Mouse (Mus musculus) lung, adult 2 months (tissue): ENCODE measurements around the gene Dda1. TPM values are rescaled to one million over a fixed set of nuclear protein-coding genes. Genes with fewer than 3 reads are reported as not detected.
"Not testable (repeated sequence)": the region's sequence is repeated elsewhere in the genome, so short reads cannot be mapped to it uniquely, and the experiment has no call there.

Source experiments
- DNase-seq: peaks from one replicate; pipeline ENCODE4 v3.0.0; 2022
- H3K4me1 ChIP-seq: fragments of 200-500 bp; 2 replicates; pipeline ENCODE4 v1.6.1; 2011; ENCODE audit warnings: low read length; ENCODE audit not compliant: control insufficient read depth, insufficient read depth
- H3K4me3 ChIP-seq: fragments of 200-500 bp; replicated peaks from 2 replicates; pipeline ENCODE3; 2011; ENCODE audit warnings: low read depth, mild to moderate bottlenecking, control low read depth, low read length; ENCODE audit errors: extremely low read depth
- CTCF ChIP-seq: fragments of 200-500 bp; IDR thresholded peaks from 2 replicates; pipeline ENCODE4 v1.5.1; 2011; ENCODE audit warnings: mild to moderate bottlenecking, low read length, control low read depth; ENCODE audit not compliant: insufficient read depth
- POLR2A ChIP-seq: fragments of 200-500 bp; IDR thresholded peaks from 2 replicates; pipeline ENCODE4 v1.6.1; 2011; ENCODE audit warnings: low read depth, mild to moderate bottlenecking, control low read depth, low read length, borderline replicate concordance; ENCODE audit errors: extremely low read depth
- WGBS: fragments of 180-500 bp; shearing (Covaris S2); methylation state at CpG from one replicate; pipeline ENCODE4 v1.1.7; 2018; 5-methylcytosine and 5-hydroxymethylcytosine counted together
- polyA plus RNA-seq: library from polyadenylated mRNA; depleted of rRNA; stranded (reverse); fragments of >200 nt; gene quantifications from 2 replicates; pipeline ENCODE4 v1.2.3, GENCODE M21; 2012; rRNA removed

Gene Dda1
- 84.4 and 85.9 TPM in 2 replicates for polyA plus RNA-seq

- peaks cover 13% of the 10 kb centered on the region for H3K4me1 ChIP-seq
- WGBS = under 1% methylated on average over 52 of the region's 52 CpGs
- peak within 1 kb of the TSS; percentile 73 for H3K4me3 ChIP-seq
- peak; percentile 92 for DNase-seq
- TF ChIP-seq POLR2A = peak; percentile 78
- TF ChIP-seq CTCF = no peak
Observed at GRCm38 (mm10) chr8:71468916-71469315, at the start of gene Dda1. Dda1 (plus strand) TSS chr8:71469199.

GRCm38 (mm10) chr8:71422121-71422520 lies 46.9 kb upstream of the Dda1 start:
- DNase-seq = no peak
- no peaks in the 10 kb centered on the region for H3K4me1 ChIP-seq
- TF ChIP-seq POLR2A = no peak

GRCm38 (mm10) chr8:71432935-71433334 lies 36.1 kb upstream of the Dda1 start:
- DNase-seq, H3K4me1 ChIP-seq, H3K4me3 ChIP-seq: not testable (repeated sequence)
- WGBS = 76% methylated on average over 1 of the region's 1 CpGs

More at GRCm38 (mm10) chr8:71422121-71422520, 46.9 kb upstream of the Dda1 start:
- no peak overlapping the region for H3K4me3 ChIP-seq

- TF ChIP-seq POLR2A (no peak), CTCF (no peak)
- Histone ChIP-seq H3K4me3 (no peak overlapping the region), H3K4me1 (no peaks in the 10 kb centered on the region)
- 40% methylated on average over 3 of the region's 3 CpGs for WGBS
- no peak for DNase-seq
Observed at GRCm38 (mm10) chr8:71437041-71437440, 32.0 kb upstream of the Dda1 start.

GRCm38 (mm10) chr8:71441404-71441803 lies 27.6 kb upstream of the Dda1 start:
- Histone ChIP-seq H3K4me1 (no peaks in the 10 kb centered on the region), H3K4me3 (no peak overlapping the region)
- under 1% methylated on average over 7 of the region's 7 CpGs for WGBS
- TF ChIP-seq CTCF (peak; percentile 31; the same call in 1 of the 2 replicates), POLR2A (no peak)
- DNase-seq = peak; percentile 46

GRCm38 (mm10) chr8:71445096-71445495 lies 23.9 kb upstream of the Dda1 start:
- TF ChIP-seq POLR2A = no peak
- TF ChIP-seq CTCF = no peak
- WGBS = 74% methylated on average over 7 of the region's 7 CpGs
- no peaks in the 10 kb centered on the region for H3K4me1 ChIP-seq
- no peak for DNase-seq
- no peak overlapping the region for H3K4me3 ChIP-seq

- H3K4me3 ChIP-seq = no peak overlapping the region
- WGBS = 66% methylated on average over 4 of the region's 4 CpGs
- DNase-seq = no peak
- no peaks in the 10 kb centered on the region for H3K4me1 ChIP-seq
- TF ChIP-seq CTCF (no peak), POLR2A (no peak)
Observed at GRCm38 (mm10) chr8:71451337-71451736, 17.7 kb upstream of the Dda1 start.

- WGBS = 59% methylated on average over 11 of the region's 11 CpGs
- TF ChIP-seq CTCF (no peak), POLR2A (no peak)
- no peak for DNase-seq
- no peaks in the 10 kb centered on the region for H3K4me1 ChIP-seq
- H3K4me3 ChIP-seq = no peak overlapping the region
Observed at GRCm38 (mm10) chr8:71451777-71452176, 17.2 kb upstream of the Dda1 start.

GRCm38 (mm10) chr8:71452669-71453068 lies 16.3 kb upstream of the Dda1 start:
- 69% methylated on average over 2 of the region's 2 CpGs for WGBS
- no peak for TF ChIP-seq POLR2A
- TF ChIP-seq CTCF = no peak
- H3K4me1 ChIP-seq = no peaks in the 10 kb centered on the region
- H3K4me3 ChIP-seq = no peak overlapping the region
- DNase-seq = no peak

- no peaks in the 10 kb centered on the region for H3K4me1 ChIP-seq
- WGBS = 67% methylated on average over 8 of the region's 8 CpGs
- H3K4me3 ChIP-seq = no peak overlapping the region
- no peak for DNase-seq
- TF ChIP-seq POLR2A (no peak), CTCF (no peak)
Observed at GRCm38 (mm10) chr8:71454668-71455067, 14.3 kb upstream of the Dda1 start.

GRCm38 (mm10) chr8:71456906-71457305 lies 12.1 kb upstream of the Dda1 start:
- 52% methylated on average over 22 of the region's 22 CpGs for WGBS
- TF ChIP-seq CTCF = no peak
- no peak for TF ChIP-seq POLR2A
- H3K4me1 ChIP-seq = no peaks in the 10 kb centered on the region
- no peak overlapping the region for H3K4me3 ChIP-seq
- no peak for DNase-seq
